Mouse (Mus musculus) limb, embryonic 14.5 days (tissue): Measurements from ENCODE around the gene Tnrc6c. TPM values are rescaled to one million over a fixed set of nuclear protein-coding genes. Genes with fewer than 3 reads are reported as not detected.

Experiments used
- ATAC-seq: fragments of 200-750 bp; cut with Nextera tagmentation; 2 replicates; pipeline ENCODE4 v1.8.0; 2017; ENCODE audit warnings: low read depth, moderate number of reproducible peaks, moderate TSS enrichment; ENCODE audit not compliant: low FRiP score
- DNase-seq: peaks from one replicate; pipeline ENCODE4 v3.0.0-alpha.2; 2015; ENCODE audit warnings: low spot score
- H3K27ac ChIP-seq: fragments of 300-500 bp; sonication (generic); replicated peaks from 2 replicates; pipeline ENCODE4 v1.5.1; 2014; ENCODE audit warnings: low read depth, mild to moderate bottlenecking, low read length, moderate library complexity, mixed read lengths
- H3K27me3 ChIP-seq: fragments of 300-500 bp; sonication (generic); 2 replicates; pipeline ENCODE4 v1.6.1; 2014; ENCODE audit warnings: low read length, mixed read lengths; ENCODE audit not compliant: control insufficient read depth, insufficient read depth
- H3K36me3 ChIP-seq: fragments of 300-500 bp; sonication (generic); 2 replicates; pipeline ENCODE4 v1.6.1; 2014; ENCODE audit warnings: mild to moderate bottlenecking, low read length, moderate library complexity, mixed read lengths; ENCODE audit not compliant: control insufficient read depth, insufficient read depth
- H3K4me1 ChIP-seq: fragments of 300-500 bp; sonication (generic); 2 replicates; pipeline ENCODE4 v1.6.1; 2014; ENCODE audit warnings: antibody characterized with exemption, low read length, mixed read lengths; ENCODE audit not compliant: control insufficient read depth, insufficient read depth
- H3K4me2 ChIP-seq: fragments of 300-500 bp; sonication (generic); replicated peaks from 2 replicates; pipeline ENCODE4 v1.6.1; 2014; ENCODE audit warnings: low read depth, mild to moderate bottlenecking, low read length, moderate library complexity; ENCODE audit not compliant: severe bottlenecking
- H3K4me3 ChIP-seq: fragments of 300-500 bp; sonication (generic); replicated peaks from 2 replicates; pipeline ENCODE4 v1.5.1; 2014; ENCODE audit warnings: low read length
- H3K9ac ChIP-seq: fragments of 300-500 bp; sonication (generic); 2 replicates; pipeline ENCODE4 v1.6.1; 2014; ENCODE audit warnings: mild to moderate bottlenecking, low read depth, low read length, moderate library complexity; ENCODE audit not compliant: severe bottlenecking
- H3K9me3 ChIP-seq: fragments of 300-500 bp; sonication (generic); 2 replicates; pipeline ENCODE4 v1.6.1; 2016; ENCODE audit warnings: low read length; ENCODE audit not compliant: control insufficient read depth
- POLR2A ChIP-seq: fragments of 200-500 bp; IDR thresholded peaks from 2 replicates; pipeline ENCODE4 v1.8.0; 2012; ENCODE audit warnings: inconsistent platforms, mild to moderate bottlenecking, moderate library complexity, borderline replicate concordance; ENCODE audit not compliant: insufficient read depth, insufficient read length; ENCODE audit errors: extremely low read depth
- WGBS: fragments of 180-500 bp; shearing (Covaris S2); extraction: QIAGEN DNeasy Blood & Tissue Kit; methylation state at CpG from one replicate; pipeline ENCODE4 v1.1.7; 2014; 5-methylcytosine and 5-hydroxymethylcytosine counted together
- polyA plus RNA-seq, 2 experiments: library from polyadenylated mRNA; depleted of rRNA in 1 of 2; stranded (reverse) in 1 of 2; unstranded in 1 of 2; fragments of >200 nt; fragmentation: Nextera tagmentation in 1 of 2; extraction: Ambion mirVana in 1 of 2; gene quantifications; 2 replicates each; pipeline versions ENCODE4 v1.2.1 to v1.2.3; 2012 to 2014

Tnrc6c gene
- polyA plus RNA-seq, 2 experiments: 18.1 to 34.7 TPM

DNA sequence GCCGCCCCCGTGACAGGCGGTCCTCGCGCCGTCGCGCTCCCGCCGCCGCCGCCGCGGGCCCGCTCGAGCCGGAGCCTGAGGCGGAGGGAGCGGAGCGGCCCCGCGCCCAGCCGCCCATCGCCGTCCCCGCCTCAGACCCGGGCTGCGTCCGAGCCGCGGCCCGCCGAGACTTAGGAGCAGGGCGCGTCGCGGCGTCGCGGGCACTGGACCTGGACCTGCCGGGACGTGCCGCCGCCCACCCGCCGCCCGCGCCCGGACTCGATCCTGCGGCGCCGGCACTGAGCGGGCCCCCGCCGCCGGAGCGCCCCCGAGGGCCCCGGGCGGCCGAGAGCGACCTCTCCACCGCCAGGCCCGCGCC lies 824 bp downstream of the Tnrc6c start:
- Histone ChIP-seq H3K9ac (peak overlapping the region; percentile 98), H3K36me3 (no peaks in the 10 kb centered on the region), H3K4me3 (peak overlapping the region; percentile 90), H3K9me3 (no peaks in the 10 kb centered on the region), H3K4me1 (peaks cover 33% of the 10 kb centered on the region), H3K4me2 (peak overlapping the region; percentile 85), H3K27me3 (no peaks in the 10 kb centered on the region), H3K27ac (peak overlapping the region; percentile 94)
- 1% methylated on average over 14 of the region's 66 CpGs for WGBS
- DNase-seq: no peak
- no peak for TF ChIP-seq POLR2A
- peak; percentile 28 for ATAC-seq

DNA sequence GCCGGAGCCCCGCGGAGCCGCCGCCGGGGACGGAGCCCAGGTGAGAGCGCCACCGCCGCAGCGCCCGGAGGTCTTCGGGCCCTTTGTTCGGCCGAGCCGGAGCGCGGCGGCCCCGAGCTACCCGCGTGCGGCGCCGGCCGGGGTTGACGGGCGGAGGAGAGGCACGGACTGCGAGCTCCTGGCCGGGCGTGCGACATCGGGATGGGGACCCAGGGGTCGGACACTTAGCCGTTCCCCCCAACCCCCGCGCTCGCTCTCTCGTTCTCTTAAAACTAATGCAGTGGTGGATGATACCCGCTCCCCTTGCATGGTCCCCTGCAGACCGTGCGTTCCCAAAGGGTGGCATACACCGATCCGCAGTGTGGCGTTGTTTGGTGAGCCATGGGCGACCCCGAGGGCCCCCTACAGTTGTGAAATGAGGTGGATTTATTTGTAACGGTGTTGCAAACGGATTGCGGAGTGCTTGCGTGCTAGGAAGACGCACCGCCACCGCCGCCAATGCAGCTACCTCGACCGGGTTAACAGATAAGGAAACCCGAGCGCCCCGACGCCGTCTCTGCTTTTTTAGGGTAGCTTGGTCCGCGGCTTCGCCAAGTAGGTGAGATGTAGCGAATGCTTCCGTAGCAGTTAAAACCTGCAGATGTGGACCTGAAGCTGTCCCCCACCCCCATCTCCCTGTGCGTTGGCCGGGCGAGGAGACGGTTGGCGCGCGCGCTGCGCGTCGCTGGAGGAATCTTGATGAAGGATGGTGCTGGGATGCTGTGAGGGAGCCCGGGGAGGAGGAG lies 1.4 kb downstream of the Tnrc6c start:
- ATAC-seq (no peak), DNase-seq (peak; percentile 41)
- peak overlapping the region; percentile 98 for H3K9ac ChIP-seq
- TF ChIP-seq POLR2A: 0 out of 2 replicates have a peak, but pooled peaks have one; percentile 25
- no peaks in the 10 kb centered on the region for H3K27me3 ChIP-seq
- H3K27ac ChIP-seq: peak overlapping the region; percentile 94
- peak overlapping the region; percentile 90 for H3K4me3 ChIP-seq
- peak overlapping the region; percentile 85 for H3K4me2 ChIP-seq
- H3K4me1 ChIP-seq: peaks cover 33% of the 10 kb centered on the region
- no peaks in the 10 kb centered on the region for H3K9me3 ChIP-seq
- no peaks in the 10 kb centered on the region for H3K36me3 ChIP-seq
- WGBS: under 1% methylated on average over 61 of the region's 80 CpGs

DNA sequence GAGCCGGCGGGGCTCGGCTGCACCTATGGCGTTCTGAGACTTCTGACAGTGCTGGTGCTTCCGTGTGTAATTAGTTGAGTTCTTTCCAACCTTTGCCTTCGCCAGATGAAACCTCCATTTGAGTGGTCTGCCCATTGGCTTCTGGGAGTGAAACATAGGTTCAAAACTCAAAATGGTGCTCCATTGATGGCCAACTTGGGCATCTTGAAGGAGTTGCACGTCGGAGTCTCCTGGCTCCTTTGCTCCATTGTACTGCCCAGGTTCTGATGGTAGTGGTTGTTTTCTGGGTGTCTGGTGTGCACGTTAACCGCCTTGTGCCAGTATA lies 1.9 kb downstream of the Tnrc6c start:
- peak overlapping the region; percentile 98 for H3K9ac ChIP-seq
- no peak for DNase-seq
- H3K9me3 ChIP-seq: no peaks in the 10 kb centered on the region
- H3K4me1 ChIP-seq: peaks cover 33% of the 10 kb centered on the region
- peak overlapping the region; percentile 90 for H3K4me3 ChIP-seq
- WGBS: 7% methylated on average over 10 of the region's 10 CpGs
- TF ChIP-seq POLR2A: no peak
- no peak for ATAC-seq
- H3K4me2 ChIP-seq: peak overlapping the region; percentile 85
- H3K27me3 ChIP-seq: no peaks in the 10 kb centered on the region
- no peak overlapping the region for H3K27ac ChIP-seq
- no peaks in the 10 kb centered on the region for H3K36me3 ChIP-seq

DNA sequence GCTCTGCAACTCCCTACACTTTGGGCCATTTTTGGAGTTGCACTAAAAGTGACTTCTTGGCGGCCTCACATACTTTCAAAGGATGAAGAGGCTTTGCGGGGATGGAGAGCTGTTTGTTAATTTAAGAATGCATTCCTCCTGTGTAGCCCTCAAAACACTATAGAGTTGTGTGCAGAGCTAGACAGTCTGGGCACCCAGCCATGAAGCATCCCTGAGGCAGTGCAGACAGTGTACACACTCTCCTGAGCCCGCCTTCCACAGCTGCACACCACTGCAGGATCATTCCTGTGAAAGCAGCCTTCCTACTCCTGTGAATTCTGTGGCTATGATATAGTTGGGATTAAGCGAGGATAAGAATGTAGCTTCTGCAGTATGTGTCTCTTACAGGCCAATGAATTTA lies 4.9 kb downstream of the Tnrc6c start:
- Histone ChIP-seq H3K4me2 (no peak overlapping the region), H3K36me3 (no peaks in the 10 kb centered on the region)
- no peak for ATAC-seq

DNA sequence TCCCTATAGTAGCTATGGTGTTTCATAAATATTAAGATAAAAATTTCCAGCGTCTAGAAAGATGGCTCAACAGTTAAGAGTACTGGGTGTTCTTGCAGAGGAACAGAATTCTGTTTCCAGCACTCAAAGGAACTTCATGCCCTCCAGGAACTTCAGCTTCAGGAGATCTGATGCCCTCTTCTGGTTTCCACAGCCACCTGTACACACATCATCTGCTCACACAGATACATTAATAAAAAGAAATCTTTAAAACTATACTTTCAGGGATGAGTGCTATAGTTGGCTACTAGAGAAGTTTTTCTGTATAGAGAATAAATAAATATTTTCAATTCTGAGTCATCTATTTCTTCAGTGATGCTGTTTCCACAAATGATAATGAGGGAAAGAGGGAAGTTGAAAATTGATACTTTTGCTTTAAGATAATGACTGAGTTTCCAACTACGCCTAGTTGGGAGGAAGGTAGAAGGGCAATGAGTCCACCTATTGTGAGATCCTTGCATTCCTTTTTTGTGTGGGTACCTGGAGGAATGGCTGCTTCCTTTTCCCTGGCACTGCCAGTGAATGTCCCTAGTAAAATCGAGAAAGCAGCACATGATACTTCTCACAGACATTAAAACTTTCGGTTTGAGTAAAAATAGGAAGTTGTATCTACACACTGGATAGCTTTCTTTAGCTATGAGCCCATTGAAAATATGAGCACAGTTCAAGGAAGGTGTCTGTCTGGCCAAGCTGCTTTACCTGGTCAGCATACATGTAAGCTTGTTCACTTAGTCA lies 9.1 kb downstream of the Tnrc6c start:
- Histone ChIP-seq H3K4me3 (no peak overlapping the region), H3K27ac (no peak overlapping the region), H3K9me3 (no peaks in the 10 kb centered on the region), H3K4me1 (peaks cover 15% of the 10 kb centered on the region), H3K9ac (no peak overlapping the region), H3K27me3 (no peaks in the 10 kb centered on the region), H3K36me3 (no peaks in the 10 kb centered on the region), H3K4me2 (no peak overlapping the region)
- ATAC-seq (no peak), DNase-seq (no peak)
- TF ChIP-seq POLR2A: no peak
- WGBS: 85% methylated on average over 4 of the region's 4 CpGs

More for the DNA sequence above, 4.9 kb downstream of the Tnrc6c start:
- Histone ChIP-seq H3K4me3 (no peak overlapping the region), H3K9me3 (no peaks in the 10 kb centered on the region), H3K4me1 (peaks cover 28% of the 10 kb centered on the region), H3K27me3 (no peaks in the 10 kb centered on the region), H3K9ac (no peak overlapping the region), H3K27ac (no peak overlapping the region)
- WGBS: 39% methylated on average over 4 of the region's 4 CpGs
- peak; percentile 80 for DNase-seq
- no peak for TF ChIP-seq POLR2A
